Mouse (Mus musculus): ENCODE data around the gene D930020B18Rik. TPM values are rescaled to one million over a fixed set of nuclear protein-coding genes. Genes with fewer than 3 reads are reported as not detected.

Gene D930020B18Rik
- polyA plus RNA-seq, 1 experiment from 2014 or later: 0.35 TPM

DNA sequence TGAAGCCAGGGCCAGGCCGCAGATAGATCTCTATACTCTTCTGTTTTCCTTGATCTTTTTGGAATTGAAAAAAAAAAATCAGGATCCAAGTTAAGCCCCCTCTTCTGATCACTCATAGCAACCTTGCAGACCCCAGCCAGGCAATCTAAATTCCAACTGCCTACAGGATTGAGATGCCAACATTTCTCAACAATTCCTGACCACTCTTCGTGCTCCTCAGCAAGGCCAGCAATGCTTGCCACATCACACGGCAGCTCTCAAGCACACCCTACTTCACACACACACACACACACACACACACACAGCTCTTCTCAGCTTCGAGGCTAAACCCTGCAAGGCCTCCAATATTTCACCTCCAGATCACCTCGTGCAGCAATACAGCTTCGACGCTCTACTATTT, 17.7 kb upstream of the D930020B18Rik start:
- H3K4me1 ChIP-seq: peaks cover 15% of the 10 kb centered on the region
- no peak overlapping the region for H3K4me3 ChIP-seq
- no peak for ATAC-seq (replicated peaks)
- H3K27me3 ChIP-seq (replicated peaks): no peaks in the 10 kb centered on the region; the same call in 1 of the 2 replicates
- H3K27ac ChIP-seq: no peak overlapping the region
- H3K4me2 ChIP-seq: no peak overlapping the region
- H3K36me3 ChIP-seq (replicated peaks): peaks cover 6% of the 10 kb centered on the region; the same call in 1 of the 2 replicates
- H3K9me3 ChIP-seq: no peaks in the 10 kb centered on the region
- H3K9ac ChIP-seq: no peak overlapping the region
- 80% methylated on average over 7 of the region's 7 CpGs for WGBS

DNA sequence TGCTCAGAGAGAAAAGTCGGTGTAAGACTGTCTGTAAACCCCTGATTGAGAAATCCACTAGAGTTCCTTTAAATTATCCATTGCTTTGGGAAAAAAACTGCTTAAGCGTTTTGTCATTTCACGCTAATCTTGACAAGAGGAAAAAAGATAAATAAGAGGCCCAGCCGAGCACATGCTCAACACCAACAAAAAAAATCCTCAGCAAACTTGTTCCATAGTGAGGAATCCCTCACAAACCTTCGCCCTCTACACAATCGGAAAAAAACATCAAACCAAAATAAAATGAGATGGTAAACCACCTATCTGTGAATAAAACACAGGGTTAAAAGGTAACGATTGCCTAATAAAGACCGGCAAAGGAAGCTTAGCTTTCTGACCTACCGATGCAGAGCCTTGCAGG, 16.4 kb upstream of the D930020B18Rik start:
- 14% methylated on average over 9 of the region's 9 CpGs for WGBS
- no peaks in the 10 kb centered on the region for H3K9me3 ChIP-seq
- H3K27ac ChIP-seq: no peak overlapping the region
- peaks cover 15% of the 10 kb centered on the region for H3K4me1 ChIP-seq
- peak overlapping the region; percentile 78 for H3K4me3 ChIP-seq
- H3K36me3 ChIP-seq (replicated peaks): peaks cover 6% of the 10 kb centered on the region; the same call in 1 of the 2 replicates
- no peak for ATAC-seq (replicated peaks)
- peak overlapping the region; percentile 15; the same call in 1 of the 2 replicates for H3K9ac ChIP-seq
- H3K27me3 ChIP-seq (replicated peaks): no peaks in the 10 kb centered on the region; the same call in 1 of the 2 replicates
- peak overlapping the region; percentile 59 for H3K4me2 ChIP-seq

DNA sequence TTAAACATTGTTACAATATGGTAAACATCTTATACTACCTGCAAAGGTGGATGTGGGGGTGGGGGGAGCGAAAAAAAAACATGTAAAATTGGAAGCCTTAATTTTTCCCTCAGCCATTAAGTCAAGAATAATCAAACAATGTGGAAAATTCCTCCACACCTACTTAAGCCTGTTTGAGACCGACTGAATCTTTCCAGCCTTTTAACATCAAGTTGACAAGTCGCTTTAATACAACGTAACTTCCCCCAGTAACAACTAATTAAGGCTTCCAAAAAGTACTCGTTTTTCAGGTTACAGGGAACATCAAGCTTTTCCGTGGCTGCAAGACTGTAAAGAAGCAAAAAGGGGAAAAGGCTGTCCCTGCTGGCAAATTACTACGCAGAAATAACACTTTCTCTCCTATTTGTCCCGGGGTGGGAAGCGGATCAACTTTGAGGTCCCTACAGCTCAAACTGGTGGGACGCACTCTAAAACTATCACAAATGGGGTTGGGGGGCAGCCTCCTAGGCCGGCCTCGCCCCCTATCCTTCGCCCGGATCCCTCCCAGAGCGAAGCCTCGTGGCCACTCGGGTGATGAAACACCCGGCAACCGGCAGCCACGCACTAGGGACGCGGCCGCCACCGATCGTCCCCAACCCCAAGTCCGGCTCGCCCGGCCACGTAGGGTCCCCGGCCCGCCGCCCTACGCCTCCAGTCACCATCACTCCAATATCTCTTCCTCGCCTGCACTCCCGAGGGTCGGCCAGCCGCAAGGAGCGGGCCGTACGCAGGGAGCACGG, 15.8 kb upstream of the D930020B18Rik start:
- Histone ChIP-seq H3K9me3 (no peaks in the 10 kb centered on the region), H3K27me3 (replicated peaks) (no peaks in the 10 kb centered on the region; the same call in 1 of the 2 replicates), H3K36me3 (replicated peaks) (peaks cover 3% of the 10 kb centered on the region; the same call in 1 of the 2 replicates), H3K9ac (peak overlapping the region; percentile 84), H3K4me3 (peak overlapping the region; percentile 78), H3K4me2 (peak overlapping the region; percentile 59), H3K27ac (peak overlapping the region; percentile 93), H3K4me1 (peaks cover 15% of the 10 kb centered on the region)
- ATAC-seq (replicated peaks): no peak
- under 1% methylated on average over 41 of the region's 41 CpGs for WGBS

DNA sequence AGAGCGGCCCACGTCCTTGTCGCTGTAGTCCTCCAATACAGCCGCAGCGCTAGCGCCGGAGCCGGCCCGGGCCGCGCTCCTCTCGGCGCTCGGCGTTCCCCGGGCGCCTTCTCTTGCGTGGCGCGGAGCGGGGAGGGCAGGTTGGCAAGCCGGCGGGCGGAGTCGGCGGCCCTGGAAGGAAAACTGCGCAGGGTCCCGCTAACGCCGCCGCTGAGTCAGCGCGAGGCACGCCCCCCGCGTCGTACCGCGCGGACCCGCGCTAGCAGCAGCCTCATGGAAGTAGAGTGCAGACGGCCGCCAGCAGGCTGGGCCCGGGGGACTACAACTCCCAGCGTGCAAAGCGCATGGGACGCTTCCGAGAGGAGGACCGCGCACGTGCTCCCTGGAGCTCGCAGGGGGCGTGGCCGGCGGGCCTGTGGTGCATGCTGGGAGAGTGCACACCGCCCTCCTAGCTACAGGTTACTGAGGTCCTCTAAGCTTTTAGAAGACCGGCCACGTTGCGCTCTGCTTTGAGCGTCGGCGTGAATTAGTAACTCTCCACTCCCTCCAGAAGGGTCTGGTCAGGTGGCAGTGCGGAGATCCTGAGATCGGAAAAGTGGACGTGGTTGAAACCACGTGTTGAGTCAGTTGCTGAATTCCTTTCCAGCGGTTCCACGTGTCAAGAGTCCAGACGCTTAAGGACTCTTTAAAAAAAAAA, 15.1 kb upstream of the D930020B18Rik start, which contains the start of gene Xpot:
Gene Xpot, minus strand, starts transcription at position 147 of the 697 bp plus-strand sequence.
- Histone ChIP-seq H3K27me3 (replicated peaks) (no peaks in the 10 kb centered on the region; the same call in 1 of the 2 replicates), H3K9me3 (no peaks in the 10 kb centered on the region), H3K4me1 (peaks cover 15% of the 10 kb centered on the region), H3K4me3 (peak within 1 kb of the TSS; percentile 78), H3K27ac (peak within 1 kb of the TSS; percentile 93), H3K4me2 (peak within 1 kb of the TSS; percentile 59), H3K36me3 (replicated peaks) (peaks cover 2% of the 10 kb centered on the region; the same call in 1 of the 2 replicates), H3K9ac (peak within 1 kb of the TSS; percentile 84)
- ATAC-seq (replicated peaks): peak; percentile 99
- WGBS: under 1% methylated on average over 70 of the region's 70 CpGs

DNA sequence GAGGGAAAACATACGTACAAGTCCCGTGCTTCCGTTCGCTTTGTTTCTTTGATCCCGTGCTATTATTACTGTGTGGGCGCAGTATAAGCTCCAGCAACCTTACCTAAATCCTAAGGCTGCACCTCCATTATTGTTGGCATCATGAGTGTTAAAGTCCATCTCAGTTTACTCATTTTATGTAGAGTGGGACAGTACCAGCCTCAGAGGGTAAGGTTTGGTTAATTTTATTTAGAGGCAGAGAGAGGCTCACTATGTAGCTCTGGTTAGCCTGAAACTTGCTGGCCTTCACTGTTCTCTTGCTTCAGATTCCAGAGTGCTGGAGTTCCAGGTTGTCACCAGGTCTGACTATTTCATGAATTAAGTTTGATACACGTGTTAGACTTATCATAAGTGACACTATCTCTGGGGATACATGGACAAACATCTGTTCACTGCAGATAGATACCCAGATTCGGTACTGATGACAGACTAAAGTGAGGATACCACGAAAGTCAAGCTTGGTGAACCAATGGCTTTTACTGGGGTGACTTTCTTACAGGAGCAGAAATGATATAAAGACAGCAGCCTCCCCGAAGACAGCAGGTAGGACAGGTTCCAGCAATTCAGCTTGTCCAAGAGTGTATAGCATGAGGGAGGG, 14.1 kb upstream of the D930020B18Rik start:
- Histone ChIP-seq H3K27ac (no peak overlapping the region), H3K9ac (no peak overlapping the region), H3K9me3 (no peaks in the 10 kb centered on the region), H3K4me1 (peaks cover 15% of the 10 kb centered on the region), H3K27me3 (replicated peaks) (no peaks in the 10 kb centered on the region; the same call in 1 of the 2 replicates), H3K4me3 (peak overlapping the region; percentile 78; the same call in 1 of the 2 replicates), H3K36me3 (replicated peaks) (no peaks in the 10 kb centered on the region), H3K4me2 (no peak overlapping the region)
- no peak for ATAC-seq (replicated peaks)
- WGBS: 87% methylated on average over 10 of the region's 10 CpGs

DNA sequence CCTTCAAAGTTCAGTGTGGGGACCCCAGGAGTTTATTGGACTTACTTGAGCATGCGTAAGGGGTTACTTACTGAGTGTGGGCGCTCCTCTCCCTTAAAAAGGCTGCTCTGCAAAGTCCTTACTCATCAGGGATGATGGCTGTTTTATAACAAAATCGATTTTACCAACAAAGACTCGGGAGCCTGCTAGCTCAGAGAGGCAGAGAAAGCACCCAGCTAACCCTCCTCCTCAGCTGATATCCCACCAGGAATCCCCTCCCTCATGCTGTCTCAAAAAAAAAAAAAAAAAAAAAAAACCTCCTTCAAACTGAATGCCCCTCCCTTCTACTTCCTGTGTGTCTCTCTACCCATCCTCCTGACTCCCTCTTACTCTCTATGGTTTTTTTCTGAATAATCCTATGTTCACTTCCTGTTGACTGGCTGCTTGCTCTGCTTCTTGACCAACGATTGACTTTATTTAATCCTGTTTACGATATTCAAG, 12.8 kb upstream of the D930020B18Rik start:
- Histone ChIP-seq H3K4me3 (no peak overlapping the region), H3K4me1 (peaks cover 14% of the 10 kb centered on the region), H3K4me2 (no peak overlapping the region), H3K27me3 (replicated peaks) (no peaks in the 10 kb centered on the region; the same call in 1 of the 2 replicates), H3K36me3 (replicated peaks) (no peaks in the 10 kb centered on the region), H3K9me3 (no peaks in the 10 kb centered on the region), H3K27ac (no peak overlapping the region), H3K9ac (no peak overlapping the region)
- whole genome bisulfite sequencing: 93% methylated on average over 6 of the region's 6 CpGs
- no peak for ATAC-seq (replicated peaks)

DNA sequence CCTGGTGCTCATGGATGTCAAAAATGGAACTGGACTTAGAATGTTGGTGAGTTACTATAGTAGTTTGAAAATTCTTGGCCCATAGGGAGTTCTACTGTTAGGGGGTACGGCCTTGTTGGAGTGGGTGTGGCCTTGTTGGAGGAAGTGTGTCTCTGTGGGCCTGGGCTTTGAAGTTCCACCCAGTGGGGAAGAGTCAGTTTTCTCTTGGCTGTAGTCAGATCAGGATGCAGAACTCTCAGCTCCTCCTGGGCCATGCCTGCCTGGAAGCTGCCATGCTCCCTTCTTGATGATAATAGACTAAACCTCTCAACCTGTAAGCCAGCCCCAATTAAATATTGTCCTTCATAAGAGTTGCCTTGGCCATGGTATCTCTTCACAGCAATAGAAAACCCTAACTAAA, 7.2 kb upstream of the D930020B18Rik start:
- no peaks in the 10 kb centered on the region for H3K9me3 ChIP-seq
- H3K4me1 ChIP-seq: no peaks in the 10 kb centered on the region
- H3K9ac ChIP-seq: no peak overlapping the region
- no peak overlapping the region for H3K4me2 ChIP-seq
- no peak for ATAC-seq (replicated peaks)
- 71% methylated on average over 1 of the region's 1 CpGs for WGBS
- no peaks in the 10 kb centered on the region for H3K36me3 ChIP-seq (replicated peaks)
- no peak overlapping the region for H3K27ac ChIP-seq
- no peak overlapping the region for H3K4me3 ChIP-seq
- no peaks in the 10 kb centered on the region for H3K27me3 ChIP-seq (replicated peaks)

DNA sequence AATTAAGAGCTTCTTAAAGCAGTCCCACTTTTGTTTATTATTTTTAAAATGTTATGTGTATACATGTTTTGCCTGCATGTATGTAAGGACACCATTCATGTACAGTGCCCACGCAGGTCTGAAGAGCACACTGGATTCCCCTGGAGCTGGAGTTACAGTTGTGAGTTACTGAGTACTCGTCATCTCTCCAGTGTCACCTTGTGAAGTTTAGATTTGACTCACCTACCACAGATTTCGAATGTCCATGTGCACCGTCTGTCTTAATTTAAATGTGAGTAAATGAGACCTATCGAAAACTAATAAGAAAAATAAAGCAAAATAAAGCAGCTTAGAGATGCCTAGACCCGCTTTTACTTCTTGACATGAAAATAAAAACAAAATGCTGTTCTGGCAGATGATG, 5.1 kb upstream of the D930020B18Rik start:
- Histone ChIP-seq H3K4me1 (peaks cover 6% of the 10 kb centered on the region; the same call in 1 of the 2 replicates), H3K4me3 (no peak overlapping the region), H3K9me3 (no peaks in the 10 kb centered on the region), H3K9ac (no peak overlapping the region), H3K4me2 (no peak overlapping the region), H3K27ac (no peak overlapping the region), H3K27me3 (replicated peaks) (peaks cover 7% of the 10 kb centered on the region), H3K36me3 (replicated peaks) (no peaks in the 10 kb centered on the region)
- ATAC-seq (replicated peaks): no peak
- WGBS: 90% methylated on average over 6 of the region's 6 CpGs

DNA sequence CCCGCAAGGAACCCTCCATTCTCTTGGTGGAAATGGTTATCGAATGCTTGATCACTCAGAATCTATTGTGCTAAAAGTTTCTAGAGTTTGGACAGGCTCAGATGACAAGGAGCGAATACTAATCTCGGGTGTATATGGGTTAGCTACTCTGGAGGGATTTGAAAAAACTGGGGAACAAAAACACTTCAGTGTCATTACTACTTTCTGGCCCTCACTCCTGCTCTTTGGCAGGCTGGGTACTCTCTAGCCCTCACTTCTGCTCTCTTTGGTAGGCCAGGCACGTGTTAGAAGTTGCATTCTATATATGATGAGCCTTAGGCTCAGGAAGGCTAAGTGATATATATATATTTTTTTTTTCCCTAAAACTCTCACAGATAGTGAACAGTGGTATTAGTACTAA, 1.8 kb upstream of the D930020B18Rik start:
- Histone ChIP-seq H3K27me3 (replicated peaks) (peaks cover 34% of the 10 kb centered on the region), H3K4me3 (no peak overlapping the region), H3K4me1 (peaks cover 20% of the 10 kb centered on the region), H3K9ac (no peak overlapping the region), H3K36me3 (replicated peaks) (no peaks in the 10 kb centered on the region), H3K9me3 (no peaks in the 10 kb centered on the region), H3K4me2 (no peak overlapping the region), H3K27ac (no peak overlapping the region)
- ATAC-seq (replicated peaks): no peak
- WGBS: 74% methylated on average over 5 of the region's 5 CpGs

DNA sequence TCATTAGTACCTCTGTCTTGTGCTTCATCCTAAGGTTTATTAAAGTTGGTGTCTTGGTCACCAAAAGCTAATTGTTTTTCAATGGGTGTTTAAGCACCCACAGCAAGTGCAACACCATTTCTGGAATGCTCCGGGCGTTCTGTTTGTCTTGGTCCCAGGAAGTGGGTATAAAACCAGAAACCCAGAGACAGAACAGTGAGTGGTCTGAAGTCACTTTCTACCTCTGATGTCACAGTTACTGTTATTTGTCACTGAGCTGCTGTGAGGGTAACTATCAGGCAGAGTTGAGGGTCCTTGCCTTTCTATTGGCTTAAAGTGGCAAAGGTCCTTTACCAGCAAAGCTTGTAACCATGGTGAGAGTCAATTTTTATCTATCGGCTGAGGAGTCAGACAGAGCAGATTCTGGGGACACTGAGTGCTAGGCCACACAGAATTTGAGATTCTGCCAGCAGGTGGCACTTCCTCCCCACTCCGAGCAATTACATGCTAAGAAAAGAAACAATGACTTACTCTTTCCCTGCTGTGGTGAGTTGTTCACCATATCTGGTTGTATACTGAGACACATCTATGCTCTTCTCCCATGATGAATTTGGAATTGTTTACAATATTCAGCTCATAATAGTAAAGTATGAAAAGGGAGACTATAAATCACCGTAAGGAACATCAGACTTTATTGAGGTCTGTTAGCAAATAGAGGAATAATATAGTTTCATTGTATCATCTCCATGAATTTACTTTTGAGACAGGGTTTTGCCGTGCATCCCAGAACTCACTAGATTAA, 1.0 kb upstream of the D930020B18Rik start:
- Histone ChIP-seq H3K4me2 (peak overlapping the region; percentile 92; the same call in 1 of the 2 replicates), H3K27me3 (replicated peaks) (peaks cover 34% of the 10 kb centered on the region), H3K36me3 (replicated peaks) (no peaks in the 10 kb centered on the region), H3K4me1 (peaks cover 20% of the 10 kb centered on the region), H3K9ac (no peak overlapping the region), H3K4me3 (no peak overlapping the region), H3K9me3 (no peaks in the 10 kb centered on the region), H3K27ac (no peak overlapping the region)
- 51% methylated on average over 6 of the region's 6 CpGs for WGBS
- ATAC-seq (replicated peaks): peak; percentile 82

DNA sequence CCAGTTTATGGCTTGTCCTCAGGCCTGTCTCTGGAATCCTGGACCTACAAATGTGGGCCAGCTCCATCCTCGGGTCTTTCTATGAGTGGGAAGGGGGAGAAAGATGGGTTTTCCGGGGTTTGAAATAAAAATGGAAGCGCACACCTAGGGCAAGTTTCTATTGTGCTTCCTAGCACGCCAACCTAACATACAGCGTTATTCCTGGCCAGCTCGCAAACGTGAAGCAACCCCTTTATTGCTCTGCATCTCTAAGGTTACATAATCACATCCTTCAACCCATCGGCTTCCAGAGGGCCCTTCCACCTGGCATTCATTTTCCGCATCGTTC, 480 bp upstream of the D930020B18Rik start:
- 11% methylated on average over 10 of the region's 10 CpGs for WGBS
- Histone ChIP-seq H3K4me1 (peaks cover 20% of the 10 kb centered on the region), H3K27me3 (replicated peaks) (peaks cover 34% of the 10 kb centered on the region), H3K9me3 (no peaks in the 10 kb centered on the region), H3K4me3 (peak overlapping the region; percentile 45), H3K27ac (no peak overlapping the region), H3K4me2 (peak overlapping the region; percentile 92), H3K9ac (no peak overlapping the region), H3K36me3 (replicated peaks) (no peaks in the 10 kb centered on the region)
- ATAC-seq (replicated peaks): no peak

Measured in midbrain, embryonic 15.5 days (tissue).